Mouse (Mus musculus) limb, embryonic 12.5 days (tissue): ENCODE results near the gene Laptm5. TPM values are rescaled to one million over a fixed set of nuclear protein-coding genes. Genes with fewer than 3 reads are reported as not detected.

Source experiments
- ATAC-seq: fragments of 200-750 bp; cut with Nextera tagmentation; 2 replicates; pipeline ENCODE4 v1.8.0; 2017; ENCODE audit warnings: low read depth, moderate TSS enrichment; ENCODE audit not compliant: insufficient number of reproducible peaks, insufficient read depth, low FRiP score, low TSS enrichment
- H3K27ac ChIP-seq: fragments of 300-500 bp; sonication (generic); 2 replicates; pipeline ENCODE4 v1.5.1; 2016; ENCODE audit warnings: mild to moderate bottlenecking, moderate library complexity
- H3K27me3 ChIP-seq: fragments of 300-500 bp; sonication (generic); 2 replicates; pipeline ENCODE4 v1.6.1; 2016; ENCODE audit warnings: mild to moderate bottlenecking, moderate library complexity
- H3K36me3 ChIP-seq: fragments of 300-500 bp; sonication (generic); 2 replicates; pipeline ENCODE4 v1.6.1; 2016; ENCODE audit warnings: mild to moderate bottlenecking, moderate library complexity
- H3K4me1 ChIP-seq: fragments of 300-500 bp; sonication (generic); replicated peaks from 2 replicates; pipeline ENCODE4 v1.6.1; 2016
- H3K4me2 ChIP-seq: fragments of 300-500 bp; sonication (generic); 2 replicates; pipeline ENCODE4 v1.6.1; 2016; ENCODE audit warnings: mild to moderate bottlenecking, moderate library complexity
- H3K4me3 ChIP-seq: fragments of 300-500 bp; sonication (generic); replicated peaks from 2 replicates; pipeline ENCODE4 v1.5.1; 2016; ENCODE audit warnings: mild to moderate bottlenecking
- H3K9ac ChIP-seq: fragments of 300-500 bp; sonication (generic); replicated peaks from 2 replicates; pipeline ENCODE4 v1.6.1; 2016; ENCODE audit warnings: mild to moderate bottlenecking, moderate library complexity
- H3K9me3 ChIP-seq: fragments of 300-500 bp; sonication (generic); 2 replicates; pipeline ENCODE4 v1.6.1; 2016; ENCODE audit warnings: mild to moderate bottlenecking, moderate library complexity
- WGBS: fragments of 180-500 bp; shearing (Covaris S2); methylation state at CpG from one replicate; pipeline ENCODE4 v1.1.7; 2016; 5-methylcytosine and 5-hydroxymethylcytosine counted together
- polyA plus RNA-seq: library from polyadenylated mRNA; unstranded; fragments of >200 nt; fragmentation: Nextera tagmentation; extraction: Ambion mirVana; gene quantifications from 2 replicates; pipeline ENCODE4 v1.2.1, GENCODE M21; 2016

Laptm5 gene
- polyA plus RNA-seq, 1 experiment from 2014 or later = 16.2 TPM

DNA sequence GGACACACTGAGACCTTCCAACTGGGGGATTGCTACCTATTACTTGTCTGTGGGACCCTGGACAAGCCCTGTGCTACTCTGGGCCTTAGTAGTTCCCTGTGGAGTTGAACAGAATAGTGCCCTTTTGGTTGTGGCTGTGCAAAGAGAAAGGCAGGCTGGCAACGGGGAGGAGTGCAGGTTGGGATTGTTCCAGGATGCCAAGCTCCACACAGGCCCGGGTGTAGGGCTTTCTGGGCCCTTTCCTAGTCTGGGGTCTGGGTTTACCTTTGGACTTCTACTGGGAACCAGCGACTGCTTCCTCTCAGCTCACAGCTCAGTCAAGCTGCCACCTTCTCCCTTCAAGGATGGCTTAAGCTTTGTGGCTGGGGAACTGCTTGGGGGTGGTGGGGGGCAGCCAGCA lies 586 bp downstream of the Laptm5 start:
- no peaks in the 10 kb centered on the region for H3K9me3 ChIP-seq
- H3K4me1 ChIP-seq = peaks cover 28% of the 10 kb centered on the region
- H3K36me3 ChIP-seq = no peaks in the 10 kb centered on the region
- H3K9ac ChIP-seq = no peak overlapping the region
- ATAC-seq = no peak
- no peaks in the 10 kb centered on the region for H3K27me3 ChIP-seq
- 0 out of 2 replicates have a peak overlapping the region, but pooled peaks have one; percentile 6 for H3K4me2 ChIP-seq
- H3K27ac ChIP-seq = no peak overlapping the region
- H3K4me3 ChIP-seq = no peak overlapping the region
- WGBS = 80% methylated on average over 3 of the region's 3 CpGs

DNA sequence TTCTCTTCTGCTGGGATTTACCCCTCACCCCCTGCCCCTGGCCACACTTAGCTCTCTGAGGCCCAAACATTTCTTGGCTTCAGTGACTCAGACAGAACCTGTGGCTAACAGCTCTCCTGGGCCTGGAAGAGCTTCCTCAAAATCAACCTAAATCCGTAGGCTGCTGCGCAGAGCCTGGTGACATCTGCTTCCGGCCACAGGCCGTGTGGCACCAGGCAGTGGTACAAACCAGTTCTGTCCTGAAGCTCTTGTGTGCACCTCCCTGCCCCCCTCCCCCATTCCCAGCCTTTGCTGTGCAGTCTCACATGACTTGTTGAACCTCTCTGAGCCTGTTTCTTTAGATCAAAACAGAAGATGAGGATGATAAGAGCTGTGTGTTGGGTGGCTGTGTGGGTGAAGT lies 1.1 kb downstream of the Laptm5 start:
- Histone ChIP-seq H3K9ac (no peak overlapping the region), H3K4me3 (no peak overlapping the region), H3K4me1 (peaks cover 23% of the 10 kb centered on the region), H3K4me2 (no peak overlapping the region), H3K9me3 (no peaks in the 10 kb centered on the region), H3K27ac (no peak overlapping the region), H3K36me3 (no peaks in the 10 kb centered on the region), H3K27me3 (no peaks in the 10 kb centered on the region)
- no peak for ATAC-seq
- 79% methylated on average over 4 of the region's 4 CpGs for WGBS

DNA sequence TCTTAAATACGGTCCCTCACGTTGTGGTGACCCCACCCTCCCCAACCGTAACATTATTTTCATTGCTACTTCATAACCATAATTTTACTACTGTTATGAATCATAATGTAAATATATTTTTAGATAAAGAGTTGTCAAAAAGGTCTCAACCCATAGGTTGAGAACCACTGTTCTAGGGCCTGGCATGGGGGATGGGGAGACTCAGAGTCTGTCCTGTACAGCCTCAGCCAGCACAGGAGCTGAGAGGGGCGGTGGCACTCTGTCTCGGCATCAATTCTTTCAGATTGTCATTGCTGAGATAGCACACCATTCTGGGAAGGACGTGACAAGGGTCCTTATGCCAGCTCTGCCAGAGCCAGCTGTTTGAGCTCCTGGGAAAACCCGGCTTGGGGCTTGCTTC lies 1.6 kb downstream of the Laptm5 start:
- 77% methylated on average over 7 of the region's 7 CpGs for WGBS
- H3K27me3 ChIP-seq = no peaks in the 10 kb centered on the region
- H3K9me3 ChIP-seq = no peaks in the 10 kb centered on the region
- no peak overlapping the region for H3K4me3 ChIP-seq
- H3K36me3 ChIP-seq = no peaks in the 10 kb centered on the region
- H3K9ac ChIP-seq = no peak overlapping the region
- no peak overlapping the region for H3K4me2 ChIP-seq
- H3K27ac ChIP-seq = no peak overlapping the region
- no peak for ATAC-seq
- H3K4me1 ChIP-seq = peaks cover 21% of the 10 kb centered on the region

DNA sequence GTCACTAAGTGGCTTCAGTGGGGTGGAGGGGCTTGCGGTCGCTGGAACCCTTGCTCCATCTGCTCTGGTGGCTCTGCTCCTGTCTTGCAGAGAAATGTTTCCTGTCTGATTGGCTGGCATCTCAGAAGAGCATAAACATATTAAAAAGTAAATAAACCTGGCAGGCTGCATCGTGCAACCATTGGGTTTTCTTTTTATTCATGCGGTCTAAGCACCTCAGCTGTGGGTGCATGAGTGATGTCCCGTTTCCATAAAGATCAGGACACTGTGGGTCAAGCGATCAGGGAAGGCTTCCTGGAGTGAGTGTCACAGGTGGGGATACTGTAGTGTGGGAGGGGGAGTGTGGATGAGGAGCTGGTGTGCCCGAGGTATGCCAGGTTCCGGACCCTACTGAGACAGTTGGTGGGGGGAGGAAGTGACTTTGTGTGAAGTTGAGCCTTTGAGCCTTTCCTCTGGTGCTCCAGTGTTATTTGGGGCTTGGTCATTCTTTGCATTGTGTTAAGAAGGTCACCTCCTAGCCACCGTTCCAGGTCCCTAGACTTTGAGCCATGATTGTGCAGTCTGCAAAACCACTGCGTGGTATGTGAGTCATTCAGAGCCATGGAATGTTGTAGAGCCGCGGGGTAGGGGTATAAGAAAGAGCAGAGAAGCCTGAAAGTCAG lies 2.2 kb downstream of the Laptm5 start:
- no peak overlapping the region for H3K4me3 ChIP-seq
- H3K9me3 ChIP-seq = no peaks in the 10 kb centered on the region
- no peak overlapping the region for H3K27ac ChIP-seq
- 75% methylated on average over 12 of the region's 12 CpGs for WGBS
- peaks cover 23% of the 10 kb centered on the region for H3K4me1 ChIP-seq
- H3K9ac ChIP-seq = no peak overlapping the region
- no peaks in the 10 kb centered on the region for H3K27me3 ChIP-seq
- no peak overlapping the region for H3K4me2 ChIP-seq
- H3K36me3 ChIP-seq = no peaks in the 10 kb centered on the region
- ATAC-seq = no peak

DNA sequence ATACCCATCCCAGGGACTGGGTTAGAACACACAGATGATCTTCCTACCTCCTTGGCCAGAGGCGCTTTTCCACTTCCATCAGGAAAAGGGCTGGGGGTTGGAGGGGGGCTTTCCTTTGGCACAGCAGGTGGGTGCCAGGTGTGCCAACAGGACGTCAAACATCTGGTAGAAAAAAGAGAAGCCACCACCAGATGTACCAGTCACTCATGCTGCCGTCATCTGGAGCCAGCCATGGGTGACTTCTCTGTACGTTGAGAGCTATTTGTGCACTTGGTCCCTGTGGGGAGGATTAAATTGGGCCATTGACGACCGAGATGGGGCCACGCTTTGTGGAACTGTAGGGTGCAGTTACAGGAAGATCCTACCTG lies 2.7 kb downstream of the Laptm5 start:
- H3K4me2 ChIP-seq = no peak overlapping the region
- no peak for ATAC-seq
- no peaks in the 10 kb centered on the region for H3K36me3 ChIP-seq
- H3K9ac ChIP-seq = no peak overlapping the region
- H3K9me3 ChIP-seq = no peaks in the 10 kb centered on the region
- WGBS = 48% methylated on average over 7 of the region's 7 CpGs
- no peak overlapping the region for H3K27ac ChIP-seq
- H3K27me3 ChIP-seq = no peaks in the 10 kb centered on the region
- peaks cover 27% of the 10 kb centered on the region for H3K4me1 ChIP-seq
- H3K4me3 ChIP-seq = no peak overlapping the region

DNA sequence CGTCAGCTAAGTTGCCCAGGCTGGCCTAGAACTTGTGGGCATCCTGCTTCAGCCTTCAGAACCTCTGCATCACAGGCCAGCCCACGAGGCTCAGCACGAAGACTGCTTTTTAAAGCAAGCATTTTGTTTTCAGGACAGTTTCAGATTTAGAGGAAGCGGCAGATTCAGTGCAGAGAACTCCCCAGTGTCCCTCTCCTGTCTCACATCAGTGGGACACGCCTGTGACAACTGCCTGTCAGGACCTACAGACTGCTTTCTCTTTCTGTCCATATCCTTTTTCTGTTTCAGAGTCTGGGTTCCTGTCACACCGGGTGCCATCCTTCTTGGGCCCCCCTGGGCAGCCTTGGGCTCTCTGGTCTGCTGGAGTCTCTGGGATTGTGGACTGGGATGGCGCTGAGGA lies 3.7 kb downstream of the Laptm5 start:
- no peaks in the 10 kb centered on the region for H3K36me3 ChIP-seq
- H3K4me1 ChIP-seq = peaks cover 35% of the 10 kb centered on the region
- no peak overlapping the region for H3K27ac ChIP-seq
- H3K9me3 ChIP-seq = no peaks in the 10 kb centered on the region
- no peaks in the 10 kb centered on the region for H3K27me3 ChIP-seq
- 80% methylated on average over 7 of the region's 7 CpGs for WGBS
- H3K4me2 ChIP-seq = no peak overlapping the region
- H3K9ac ChIP-seq = no peak overlapping the region
- no peak overlapping the region for H3K4me3 ChIP-seq
- ATAC-seq = no peak

DNA sequence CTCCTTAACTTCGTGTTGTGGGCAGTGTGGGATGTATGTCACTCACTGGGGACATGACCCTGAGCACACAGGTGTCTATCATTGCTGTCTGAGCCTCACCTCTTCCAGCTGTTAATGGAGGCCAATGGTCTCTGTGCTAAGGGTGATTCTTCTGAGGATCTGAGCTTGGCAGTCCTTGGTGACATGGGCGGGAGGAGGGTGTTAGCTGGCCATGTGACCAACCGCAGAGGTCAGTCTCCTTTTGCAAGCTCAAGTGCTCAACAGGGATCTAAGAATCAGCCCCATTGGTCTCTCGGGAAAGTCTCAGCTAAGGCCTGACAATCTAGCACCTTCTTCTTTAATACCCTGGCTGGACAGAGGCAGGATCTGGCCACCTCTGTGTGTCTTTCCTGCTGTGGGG lies 4.6 kb downstream of the Laptm5 start:
- Histone ChIP-seq H3K9ac (no peak overlapping the region), H3K27ac (no peak overlapping the region), H3K4me3 (no peak overlapping the region), H3K4me2 (no peak overlapping the region), H3K27me3 (no peaks in the 10 kb centered on the region), H3K9me3 (no peaks in the 10 kb centered on the region), H3K36me3 (no peaks in the 10 kb centered on the region), H3K4me1 (peaks cover 35% of the 10 kb centered on the region)
- ATAC-seq = no peak
- 73% methylated on average over 4 of the region's 4 CpGs for WGBS

DNA sequence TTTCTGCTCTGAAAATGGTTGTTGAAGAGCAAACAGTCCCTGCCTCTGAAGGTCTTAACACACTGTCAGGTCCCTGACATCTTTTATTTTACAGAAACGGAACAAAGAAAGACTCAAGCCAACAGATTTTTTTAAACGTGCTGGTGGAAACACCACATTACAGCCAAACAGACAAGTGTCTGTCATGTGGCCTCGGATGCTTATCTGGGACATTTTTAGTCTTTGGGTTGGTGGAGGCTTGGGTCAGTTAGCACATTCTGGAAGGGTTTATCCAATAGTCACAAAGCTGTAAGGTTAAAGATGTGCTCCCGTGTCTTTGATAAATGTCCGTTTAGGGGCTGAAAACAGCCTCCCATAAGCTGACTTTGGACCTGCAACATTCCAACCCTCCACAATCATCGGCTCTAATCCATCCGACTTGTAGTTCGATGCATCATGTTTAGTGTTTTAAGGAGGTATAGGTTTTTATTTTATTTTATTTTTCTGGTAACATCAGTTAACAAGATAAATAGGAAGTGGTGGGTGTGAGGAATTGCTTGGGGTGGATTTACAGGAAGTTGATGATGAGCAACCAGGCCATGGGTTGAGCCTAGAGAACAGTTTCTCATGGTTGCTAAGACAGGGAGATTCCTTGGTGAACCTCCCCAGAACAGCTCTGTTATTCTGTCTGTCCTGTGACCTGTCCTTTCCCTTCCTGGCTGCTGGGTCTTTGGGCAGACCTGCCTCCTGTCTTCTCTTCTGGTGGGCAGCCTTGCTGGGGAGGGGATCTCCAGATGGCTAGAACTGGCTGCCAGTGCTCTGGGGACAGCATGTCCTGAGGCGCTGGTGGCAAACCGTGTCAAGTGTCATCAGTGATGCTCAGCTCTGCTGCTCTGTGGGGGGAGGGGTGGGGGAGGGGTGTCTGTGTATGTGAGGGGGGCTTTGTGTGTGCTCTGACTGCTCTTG lies 6.2 kb downstream of the Laptm5 start:
- ATAC-seq = no peak
- H3K4me3 ChIP-seq = no peak overlapping the region
- 73% methylated on average over 10 of the region's 10 CpGs for WGBS
- H3K9ac ChIP-seq = no peak overlapping the region
- H3K36me3 ChIP-seq = no peaks in the 10 kb centered on the region
- no peaks in the 10 kb centered on the region for H3K9me3 ChIP-seq
- no peak overlapping the region for H3K4me2 ChIP-seq
- peaks cover 28% of the 10 kb centered on the region for H3K4me1 ChIP-seq
- no peak overlapping the region for H3K27ac ChIP-seq
- H3K27me3 ChIP-seq = no peaks in the 10 kb centered on the region

DNA sequence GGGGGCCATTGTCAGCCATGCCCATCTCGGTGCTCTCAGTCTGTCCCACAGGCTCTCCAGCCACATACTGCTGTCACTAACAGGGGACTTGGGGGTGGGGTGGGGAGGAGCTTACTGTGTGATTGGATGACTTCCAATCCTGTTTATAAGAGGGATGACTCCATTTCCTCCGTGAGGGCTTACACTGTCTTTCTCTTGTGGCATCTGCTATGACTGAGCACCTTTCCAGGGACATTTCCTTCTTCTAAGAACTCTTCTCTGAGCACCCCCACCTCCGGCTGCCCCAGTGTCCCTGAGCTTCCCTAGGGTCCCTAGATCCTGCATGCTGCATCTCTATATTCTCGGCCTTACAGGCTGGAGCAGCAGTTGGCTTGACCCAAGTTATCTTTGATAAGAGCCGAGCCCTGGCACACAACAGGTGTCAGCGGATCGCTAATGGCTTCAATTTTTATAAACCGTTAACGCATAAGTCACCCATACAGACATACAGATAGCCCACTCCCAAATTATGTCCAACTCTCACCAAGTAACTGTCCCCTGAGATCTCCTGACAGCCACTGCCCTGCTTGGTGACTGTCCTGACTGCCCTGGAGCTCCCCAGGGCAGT lies 6.9 kb downstream of the Laptm5 start:
- Histone ChIP-seq H3K4me3 (no peak overlapping the region), H3K27me3 (no peaks in the 10 kb centered on the region), H3K36me3 (no peaks in the 10 kb centered on the region), H3K27ac (no peak overlapping the region), H3K9me3 (no peaks in the 10 kb centered on the region), H3K4me1 (peaks cover 26% of the 10 kb centered on the region), H3K9ac (no peak overlapping the region), H3K4me2 (no peak overlapping the region)
- no peak for ATAC-seq
- WGBS = 68% methylated on average over 9 of the region's 9 CpGs

DNA sequence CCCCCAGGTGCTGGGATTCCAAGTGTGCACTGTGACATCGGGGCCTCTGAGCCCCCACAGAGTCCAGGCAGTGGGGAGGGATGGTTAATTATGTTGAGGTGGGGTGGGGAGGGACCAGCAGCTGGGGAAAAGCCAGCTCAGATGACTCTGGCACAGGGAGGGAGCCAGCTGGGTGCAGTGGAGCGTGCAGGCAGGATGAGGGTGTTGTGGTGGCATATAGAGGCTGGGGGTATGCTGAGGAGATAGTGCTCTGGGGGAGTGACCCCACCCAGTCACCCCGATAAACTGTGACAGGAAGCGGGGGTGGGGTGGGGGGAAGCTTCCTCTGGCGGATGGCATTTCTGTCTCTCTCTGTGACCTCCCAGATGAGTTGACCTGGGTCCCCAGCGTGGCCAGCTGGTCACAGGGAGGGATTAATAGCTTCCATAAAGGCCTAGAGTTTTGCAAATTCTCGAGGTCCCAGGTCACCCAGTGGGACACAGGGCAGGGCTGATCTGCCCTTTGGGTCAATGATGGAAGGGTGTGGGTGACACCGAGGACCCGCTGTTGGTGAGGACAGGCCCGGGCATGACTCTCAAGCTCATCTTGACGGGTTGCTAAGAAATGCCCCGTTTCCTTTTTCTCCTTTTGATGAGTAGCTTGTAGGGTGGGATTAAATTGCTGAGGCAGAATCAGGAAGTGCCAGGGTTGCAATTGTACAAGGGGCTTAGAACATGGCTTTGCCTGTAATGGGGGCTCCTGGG lies 8.2 kb downstream of the Laptm5 start:
- Histone ChIP-seq H3K4me1 (peaks cover 20% of the 10 kb centered on the region; the same call in 1 of the 2 replicates), H3K36me3 (no peaks in the 10 kb centered on the region), H3K27me3 (no peaks in the 10 kb centered on the region), H3K4me3 (no peak overlapping the region), H3K9me3 (no peaks in the 10 kb centered on the region), H3K9ac (no peak overlapping the region), H3K4me2 (no peak overlapping the region), H3K27ac (0 out of 2 replicates have a peak overlapping the region, but pooled peaks have one; percentile 4)
- 39% methylated on average over 12 of the region's 12 CpGs for WGBS
- ATAC-seq = no peak

DNA sequence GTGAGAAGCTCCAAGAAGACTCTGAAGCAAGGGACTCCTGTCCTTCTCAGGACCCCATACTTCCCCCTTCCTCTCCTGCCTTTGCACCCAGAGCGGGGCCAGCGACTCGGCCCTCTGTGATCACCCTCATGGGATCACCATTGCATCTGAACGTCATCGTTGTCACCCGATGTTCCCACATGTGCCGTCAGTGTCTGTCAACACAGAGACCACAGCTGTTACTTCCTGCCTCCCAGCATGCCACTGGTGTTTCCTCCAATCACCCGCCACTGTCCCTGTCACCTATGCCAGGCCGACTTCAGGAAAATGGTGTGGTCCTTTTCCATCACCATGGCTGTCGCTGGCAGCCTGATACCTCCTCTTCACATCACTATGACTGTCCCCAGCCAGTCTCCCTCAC lies 9.1 kb downstream of the Laptm5 start:
- Histone ChIP-seq H3K27me3 (no peaks in the 10 kb centered on the region), H3K4me2 (no peak overlapping the region), H3K36me3 (no peaks in the 10 kb centered on the region), H3K9me3 (no peaks in the 10 kb centered on the region), H3K4me1 (peaks cover 24% of the 10 kb centered on the region), H3K9ac (no peak overlapping the region), H3K27ac (no peak overlapping the region), H3K4me3 (no peak overlapping the region)
- no peak for ATAC-seq
- WGBS = 77% methylated on average over 10 of the region's 10 CpGs
